Comparison of ENCODE assay signal across 8 mouse cellular contexts in the genomic region with DNA sequence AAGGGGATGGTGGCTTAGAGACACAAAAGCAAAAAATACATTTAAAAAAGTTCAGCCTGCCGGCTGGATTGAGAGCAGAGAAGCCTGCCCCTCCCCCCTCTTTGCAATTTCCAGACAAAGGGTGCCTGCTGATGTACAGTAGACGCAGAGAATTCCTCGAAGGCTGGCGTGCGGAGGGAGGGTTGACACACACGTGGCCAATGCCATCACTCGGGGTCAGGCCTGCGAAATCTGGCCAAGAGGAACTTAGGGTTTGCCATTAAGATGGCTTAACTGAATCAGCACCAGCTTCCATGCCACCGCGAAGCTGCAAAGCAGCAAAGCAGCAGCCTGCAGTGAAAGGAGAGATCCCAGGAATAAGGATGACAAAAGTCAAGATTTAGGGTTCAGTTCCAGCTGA. TPM values are rescaled to one million over a fixed set of nuclear protein-coding genes. Genes with fewer than 3 reads are reported as not detected.
A peak's percentile ranks its signal among the peaks of the same experiment; 100 is the strongest.
DNase-seq lines count a peak whose midpoint lies in the region; ATAC-seq lines count a peak whose summit lies in the region.

No protein-coding gene starts in this region.

- peaks cover 20% of the 10 kb centered on the region for H3K4me1 ChIP-seq in heart, embryonic 10.5 days
- peaks cover 18% of the 10 kb centered on the region for H3K4me1 ChIP-seq in heart, embryonic 11.5 days (ENCODE audit: control insufficient read depth, insufficient read depth, low read length)

- peak overlapping the region; percentile 69 for H3K4me2 ChIP-seq in heart, embryonic 11.5 days

- H3K27ac ChIP-seq in heart, embryonic 10.5 days: peak overlapping the region; percentile 69
- peak overlapping the region; percentile 41; the same call in 1 of the 2 replicates for H3K27ac ChIP-seq in heart, embryonic 11.5 days (ENCODE audit: low read depth, low read length)

- H3K9ac ChIP-seq in heart, embryonic 11.5 days (ENCODE audit: low read depth, low read length): peak overlapping the region; percentile 63; the same call in 1 of the 2 replicates

- peak; percentile 79 for DNase-seq in heart, embryonic 10.5 days (ENCODE audit: low spot score)
- DNase-seq in heart, adult 8-10 months (ENCODE audit: low spot score): no peak
- peak; percentile 41 for DNase-seq in adrenal gland, postnatal 14 days
- DNase-seq in kidney, postnatal 25 days: peak; percentile 41 to 61
- peak; percentile 79 for DNase-seq in mesoderm, embryonic 11.5 days (ENCODE audit: low read depth, low spot score)
- DNase-seq in splenic B cell, adult 2 months (ENCODE audit: low read depth, low spot score): peak; percentile 21

- no peaks in the 10 kb centered on the region for H3K9me3 ChIP-seq in heart, embryonic 10.5 days
- no peaks in the 10 kb centered on the region for H3K9me3 ChIP-seq in heart, embryonic 11.5 days (replicated peaks; ENCODE audit: control insufficient read depth, low read length)

- H3K27me3 ChIP-seq in heart, embryonic 10.5 days (ENCODE audit: insufficient read depth, poor library complexity, severe bottlenecking): no peaks in the 10 kb centered on the region
- no peaks in the 10 kb centered on the region for H3K27me3 ChIP-seq in heart, embryonic 11.5 days (ENCODE audit: control insufficient read depth, insufficient read depth, low read length)
- peaks cover 2% of the 10 kb centered on the region; the same call in 1 of the 2 replicates for H3K27me3 ChIP-seq in splenic B cell, adult 2 months (ENCODE audit: control insufficient read depth, insufficient read depth, low read length, poor library complexity, severe bottlenecking)

- H3K36me3 ChIP-seq in heart, embryonic 10.5 days: peaks cover 5% of the 10 kb centered on the region; the same call in 1 of the 2 replicates
- no peaks in the 10 kb centered on the region for H3K36me3 ChIP-seq in heart, embryonic 11.5 days (ENCODE audit: control insufficient read depth, insufficient read depth, low read length)
- no peaks in the 10 kb centered on the region for H3K36me3 ChIP-seq in splenic B cell, adult 2 months (ENCODE audit: control insufficient read depth, insufficient read depth, low read length, poor library complexity, severe bottlenecking)

- WGBS in heart, embryonic 10.5 days: 6% methylated on average over 10 of the region's 10 CpGs
- 3% methylated on average over 10 of the region's 10 CpGs for WGBS in heart, embryonic 11.5 days (ENCODE audit: insufficient replicate concordance)

- ATAC-seq in heart, embryonic 11.5 days (replicated peaks; ENCODE audit: insufficient number of reproducible peaks, low FRiP score, low TSS enrichment): 0 out of 2 replicates have a peak, but pooled peaks have one; percentile 8
- no peak for ATAC-seq in cerebellum, adult (ENCODE audit: insufficient number of reproducible peaks, low FRiP score, low TSS enrichment)

- H3K4me3 ChIP-seq in heart, embryonic 10.5 days: peak overlapping the region; percentile 98
- H3K4me3 ChIP-seq in heart, embryonic 11.5 days (ENCODE audit: low read depth, low read length): peak overlapping the region; percentile 50

RNA-seq across cellular contexts. Expression of gene Sox4, which starts 5.0 kb away (rescaled TPM):
- 30.8 and 51.9 TPM in 2 replicates for polyA plus RNA-seq in heart, embryonic 10.5 days (2016; fragmentation: Nextera tagmentation; extraction: Ambion mirVana)
- 10 to 100 TPM; 15.2 to 22.1 (median 19.6) TPM for total RNA-seq in heart, adult 8-10 months (2022)
- 27.6 and 28.0 TPM in 2 replicates for total RNA-seq in adrenal gland, postnatal 14 days (2021)
- polyA plus RNA-seq in heart, embryonic 11.5 days (2014; fragmentation: Nextera tagmentation; extraction: Ambion mirVana): 45.6 and 47.0 TPM in 2 replicates
